Mouse (Mus musculus) cortical plate, adult 2 months (tissue): ENCODE results near the gene Dmrtc2.
A peak's percentile ranks its signal among the peaks of the same experiment; 100 is the strongest.

ENCODE experiments used
- CTCF ChIP-seq: fragments of 200-500 bp; IDR thresholded peaks from 2 replicates; pipeline ENCODE4 v1.5.1; 2011; ENCODE audit warnings: mild to moderate bottlenecking, control low read depth, low read length; ENCODE audit not compliant: insufficient read depth; ENCODE audit errors: extremely low read depth
- POLR2A ChIP-seq: fragments of 200-500 bp; IDR thresholded peaks from 2 replicates; pipeline ENCODE4 v1.6.1; 2011; ENCODE audit warnings: mild to moderate bottlenecking, low read length, control low read depth; ENCODE audit not compliant: insufficient read depth; ENCODE audit errors: extremely low read depth

DNA sequence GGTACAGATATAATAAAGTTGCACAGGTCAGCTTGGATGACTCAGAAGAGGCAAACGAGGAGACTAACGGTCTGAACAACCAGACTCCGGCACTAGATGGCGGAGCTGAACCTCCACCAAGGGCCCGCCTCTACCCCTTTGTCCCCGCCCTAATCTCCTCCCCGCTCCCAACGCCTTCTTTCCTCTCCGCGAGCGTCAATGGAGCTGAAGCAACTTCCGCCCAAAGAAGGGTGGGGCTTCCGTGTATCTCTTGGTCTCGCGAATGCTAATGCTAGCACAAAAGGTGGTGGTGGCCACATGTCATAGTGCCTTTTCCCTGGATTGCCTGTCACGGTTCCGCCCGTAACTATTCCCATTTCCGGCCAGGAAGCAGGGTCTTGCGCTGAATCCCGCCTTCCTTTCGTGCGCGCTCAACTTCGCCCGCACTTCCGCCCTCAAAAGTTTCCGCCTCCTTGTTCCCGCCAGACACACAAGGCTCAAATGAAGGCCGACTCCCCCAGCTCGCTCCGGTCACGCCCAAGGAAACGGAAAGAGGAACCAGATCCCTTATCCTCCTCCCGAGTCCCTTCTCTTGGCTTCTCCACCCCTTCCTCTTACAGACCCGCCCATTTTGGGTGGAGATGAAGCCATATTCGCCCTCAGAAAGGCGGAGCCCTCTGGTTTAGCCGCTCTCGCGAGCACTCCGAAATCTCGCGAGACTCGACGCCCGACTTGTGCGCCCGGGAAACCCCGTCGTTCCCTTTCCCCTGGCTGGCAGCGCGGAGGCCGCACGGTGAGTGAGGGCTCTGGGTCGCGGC lies 14.2 kb downstream of the Dmrtc2 start, which contains the start of gene Rps19:
- TF ChIP-seq POLR2A (peak; percentile 89), CTCF (peak; percentile 38; the same call in 1 of the 2 replicates)
